Mouse (Mus musculus) large intestine, adult 2 months (tissue): Measurements from ENCODE around the gene Olfr1281. TPM values are rescaled to one million over a fixed set of nuclear protein-coding genes. Genes with fewer than 3 reads are reported as not detected.
"Not testable (repeated sequence)": the region's sequence is repeated elsewhere in the genome, so short reads cannot be mapped to it uniquely, and the experiment has no call there.

Experiments
- DNase-seq: peaks from one replicate; pipeline ENCODE4 v3.0.0-alpha.2; 2012; ENCODE audit warnings: low read depth, low spot score
- WGBS: fragments of 180-500 bp; shearing (Covaris S2); methylation state at CpG from one replicate; pipeline ENCODE4 v1.1.7; 2018; 5-methylcytosine and 5-hydroxymethylcytosine counted together
- polyA plus RNA-seq: library from polyadenylated mRNA; depleted of rRNA; stranded (reverse); fragments of >200 nt; gene quantifications from 2 replicates; pipeline ENCODE4 v1.2.3, GENCODE M21; 2012; rRNA removed

Olfr1281 gene
- polyA plus RNA-seq = not detected in 2 replicates

DNA sequence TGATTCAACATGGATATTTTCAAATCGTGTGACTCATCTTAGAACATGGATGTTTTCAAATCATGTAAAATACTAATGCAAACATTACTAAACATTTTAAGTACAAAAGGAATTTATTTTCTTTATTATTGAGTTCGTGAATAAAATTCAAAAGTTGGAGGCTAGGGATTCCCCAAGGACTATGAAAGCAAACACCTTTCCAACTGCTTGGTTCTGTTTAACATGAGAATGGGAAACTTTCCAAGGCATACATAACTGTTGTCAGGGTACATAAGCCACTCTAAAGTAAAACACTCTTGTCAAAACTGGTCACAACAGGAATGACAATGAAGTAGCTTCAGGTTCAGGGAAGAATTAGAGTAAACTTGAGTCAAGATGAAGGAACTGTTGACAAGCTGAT, at the start of gene Olfr1281:
Gene Olfr1281, plus strand, starts transcription at position 301 of the 400 bp plus-strand sequence.
- WGBS = 66% methylated on average over 2 of the region's 2 CpGs
- no peak for DNase-seq

- no peak for DNase-seq
Measured at GRCm38 (mm10) chr2:111289836-111290235, 36.5 kb upstream of the Olfr1281 start, which contains the start of gene Olfr1278. TSS of gene Olfr1278 (plus strand) at chr2:111290136.

DNA sequence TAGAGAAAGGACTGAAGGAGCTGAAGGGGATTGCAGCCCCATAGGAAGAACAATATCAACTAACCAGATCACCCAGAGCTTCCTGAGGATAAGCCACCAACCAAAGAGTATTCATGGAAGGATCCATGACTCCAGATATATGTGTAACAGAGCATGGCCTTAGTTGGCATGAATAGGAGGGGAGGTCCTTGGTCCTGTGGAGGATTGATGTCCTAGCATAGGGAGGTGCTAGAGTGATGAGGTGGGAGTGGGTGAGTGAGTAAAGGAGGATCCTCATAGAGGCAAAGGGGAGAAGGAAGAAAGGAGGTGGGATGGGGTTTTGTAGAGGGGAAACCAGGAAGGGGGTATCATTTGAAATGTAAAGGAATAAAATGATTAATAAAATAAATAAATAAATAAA, 27.8 kb upstream of the Olfr1281 start:
- DNase-seq = no peak

DNA sequence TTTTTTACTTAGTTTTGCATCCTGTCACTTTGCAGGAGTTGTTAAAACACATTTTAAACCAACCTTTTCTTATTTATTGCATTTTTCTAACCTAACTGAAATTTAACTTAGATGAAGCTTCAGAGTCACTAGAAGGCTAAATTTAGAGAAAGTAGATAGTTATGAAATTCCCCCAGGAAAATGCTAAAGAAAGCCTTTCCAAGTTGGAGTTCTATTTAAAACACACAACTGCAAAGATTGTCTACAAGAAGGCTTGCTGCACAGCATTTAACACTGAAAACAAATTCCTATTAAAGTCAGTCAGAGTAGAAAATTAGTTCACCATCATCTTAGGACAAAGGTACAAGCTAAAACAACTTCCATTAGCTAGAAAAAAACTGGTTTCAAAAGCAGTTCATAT, 25.9 kb upstream of the Olfr1281 start, which contains the start of gene Olfr1279:
Gene Olfr1279, plus strand, starts transcription at position 262 of the 400 bp plus-strand sequence.
- DNase-seq = no peak

- DNase-seq = no peak
Measured at GRCm38 (mm10) chr2:111313717-111314116, 12.6 kb upstream of the Olfr1281 start, which contains the start of gene Olfr1280. TSS of gene Olfr1280 (plus strand) at chr2:111314017.

- 86% methylated on average over 5 of the region's 5 CpGs for WGBS
- DNase-seq = not testable (repeated sequence)
Measured at GRCm38 (mm10) chr2:111333721-111334120, 7.4 kb downstream of the Olfr1281 start.

GRCm38 (mm10) chr2:111335976-111336375, 9.7 kb downstream of the Olfr1281 start, which contains the start of gene Olfr1282:
TSS of gene Olfr1282 (minus strand) at chr2:111336076.
- 63% methylated on average over 2 of the region's 2 CpGs for WGBS
- DNase-seq = no peak

DNA sequence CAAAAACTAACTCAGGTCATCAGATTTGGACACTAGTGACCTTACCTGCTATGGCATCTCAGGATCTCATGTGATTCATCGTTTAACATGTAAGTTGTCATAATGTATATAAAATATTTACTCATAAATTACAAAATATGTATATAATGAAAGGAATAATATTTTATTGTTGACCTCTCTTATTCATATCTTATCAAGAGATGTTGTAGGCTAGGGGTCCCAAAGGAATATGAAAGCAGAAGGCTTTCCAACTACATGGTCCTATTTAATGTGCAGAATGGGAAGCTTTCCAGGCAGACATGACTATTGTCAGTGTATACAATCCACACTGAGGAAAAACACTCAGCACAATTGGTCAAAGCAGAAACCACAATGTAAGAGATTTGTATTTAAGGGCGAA, 40.2 kb downstream of the Olfr1281 start, which contains the start of gene Olfr1283:
Gene Olfr1283, plus strand, starts transcription at position 301 of the 400 bp plus-strand sequence.
- DNase-seq = no peak

DNA sequence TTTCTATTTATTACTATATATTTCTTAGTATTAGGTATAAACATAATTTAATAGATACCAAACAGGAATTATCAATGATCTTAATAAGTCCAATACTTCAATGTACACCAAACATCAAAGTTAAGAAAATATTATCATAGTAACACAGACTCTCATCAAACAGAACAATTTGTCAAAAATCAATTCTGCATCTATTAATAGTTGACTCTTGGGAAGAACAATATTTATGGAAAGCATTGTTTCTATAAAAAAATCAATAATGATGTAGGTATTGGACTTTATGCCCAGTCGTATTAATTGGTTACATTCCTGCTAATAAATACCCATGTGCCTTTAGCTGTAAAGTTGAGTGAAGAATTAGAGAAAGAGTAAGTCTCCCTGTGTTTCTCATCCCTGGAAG, 48.9 kb downstream of the Olfr1281 start, which contains the start of gene Olfr1284:
Gene Olfr1284, plus strand, starts transcription at position 301 of the 400 bp plus-strand sequence.
- 83% methylated on average over 1 of the region's 1 CpGs for WGBS
- no peak for DNase-seq

More for the DNA sequence above, 40.2 kb downstream of the Olfr1281 start, which contains the start of gene Olfr1283:
- WGBS = 68% methylated on average over 2 of the region's 2 CpGs

Other genes with a start within 250 kb of the Olfr1281 start
- not detected in 2 replicates for gene Gm13941, start 220.5 kb upstream of the Olfr1281 start, polyA plus RNA-seq
- gene Gm15130, start 173.6 kb upstream of the Olfr1281 start, polyA plus RNA-seq = not detected in 2 replicates
- gene 4930430A15Rik, start 96.9 kb upstream of the Olfr1281 start, polyA plus RNA-seq = not detected in 2 replicates
- gene Olfr1275, start 91.2 kb upstream of the Olfr1281 start, polyA plus RNA-seq = not detected in 2 replicates
- not detected in 2 replicates for gene Olfr1276, start 72.0 kb upstream of the Olfr1281 start, polyA plus RNA-seq
- not detected in 2 replicates for gene Olfr1277, start 52.4 kb upstream of the Olfr1281 start, polyA plus RNA-seq
- gene Olfr1278, start 36.4 kb upstream of the Olfr1281 start, polyA plus RNA-seq = not detected in 2 replicates
- gene Olfr1279, start 25.9 kb upstream of the Olfr1281 start, polyA plus RNA-seq = not detected in 2 replicates
- gene Olfr1280, start 12.5 kb upstream of the Olfr1281 start, polyA plus RNA-seq = not detected in 2 replicates
- not detected in 2 replicates for gene Olfr1282, start 9.6 kb downstream of the Olfr1281 start, polyA plus RNA-seq
- not detected in 2 replicates for gene Olfr1283, start 40.3 kb downstream of the Olfr1281 start, polyA plus RNA-seq
- not detected in 2 replicates for gene Olfr1284, start 49.0 kb downstream of the Olfr1281 start, polyA plus RNA-seq
- not detected in 2 replicates for gene Olfr1286, start 96.6 kb downstream of the Olfr1281 start, polyA plus RNA-seq
- gene Olfr1287, start 122.6 kb downstream of the Olfr1281 start, polyA plus RNA-seq = not detected in 2 replicates
- not detected in 2 replicates for gene Olfr1288, start 147.6 kb downstream of the Olfr1281 start, polyA plus RNA-seq
- not detected in 2 replicates for gene Olfr1289, start 154.3 kb downstream of the Olfr1281 start, polyA plus RNA-seq
- not detected in 2 replicates for gene Olfr1290, start 167.3 kb downstream of the Olfr1281 start, polyA plus RNA-seq
- gene Olfr1291-ps1, start 170.7 kb downstream of the Olfr1281 start, polyA plus RNA-seq = not detected in 2 replicates
- gene Olfr1293-ps, start 198.7 kb downstream of the Olfr1281 start, polyA plus RNA-seq = not detected in 2 replicates
- gene Olfr1294, start 213.8 kb downstream of the Olfr1281 start, polyA plus RNA-seq = not detected in 2 replicates
- gene Olfr1295, start 243.2 kb downstream of the Olfr1281 start, polyA plus RNA-seq = not detected in 2 replicates